Mouse (Mus musculus) ovary, adult 18-20 months (tissue): ENCODE data around the gene Cbarp.

ENCODE experiments used
- DNase-seq: peaks from one replicate; pipeline ENCODE4 v3.0.0; 2022; ENCODE audit warnings: low spot score, mixed read lengths

Gene Cbarp

GRCm38 (mm10) chr10:80123932-80124562, 16.6 kb downstream of the Cbarp start:
- DNase-seq: no peak

GRCm38 (mm10) chr10:80121639-80122038, 19.0 kb downstream of the Cbarp start:
- DNase-seq: no peak

GRCm38 (mm10) chr10:80120146-80120545, 20.5 kb downstream of the Cbarp start:
- no peak for DNase-seq

GRCm38 (mm10) chr10:80118552-80118951, 22.1 kb downstream of the Cbarp start:
- no peak for DNase-seq

GRCm38 (mm10) chr10:80117736-80118135, 22.9 kb downstream of the Cbarp start:
- no peak for DNase-seq

- DNase-seq: no peak
Measured at GRCm38 (mm10) chr10:80116927-80117691, 23.5 kb downstream of the Cbarp start.

- no peak for DNase-seq
Measured at GRCm38 (mm10) chr10:80116563-80116926, 24.1 kb downstream of the Cbarp start.

GRCm38 (mm10) chr10:80115944-80116335, 24.7 kb downstream of the Cbarp start:
- no peak for DNase-seq

GRCm38 (mm10) chr10:80115290-80115943, 25.2 kb downstream of the Cbarp start, which contains the start of gene Stk11:
Gene Stk11 (plus strand): TSS chr10:80115803.
- peak; percentile 100 for DNase-seq

- peak; percentile 82 for DNase-seq
Measured at GRCm38 (mm10) chr10:80114341-80115284, 26.0 kb downstream of the Cbarp start.

GRCm38 (mm10) chr10:80107678-80108077, 33.0 kb downstream of the Cbarp start:
- no peak for DNase-seq

- DNase-seq: no peak
Measured at GRCm38 (mm10) chr10:80105926-80106325, 34.7 kb downstream of the Cbarp start.

- DNase-seq: no peak
Measured at GRCm38 (mm10) chr10:80105460-80105859, 35.2 kb downstream of the Cbarp start, which contains the start of gene Sbno2. Gene Sbno2 (minus strand): TSS chr10:80105571.

- no peak for DNase-seq
Measured at GRCm38 (mm10) chr10:80104181-80104580, 36.5 kb downstream of the Cbarp start.

GRCm38 (mm10) chr10:80103032-80103431, 37.6 kb downstream of the Cbarp start:
- DNase-seq: no peak

- DNase-seq: peak; percentile 76
Measured at GRCm38 (mm10) chr10:80102216-80102915, 38.3 kb downstream of the Cbarp start.

- DNase-seq: no peak
Measured at GRCm38 (mm10) chr10:80100982-80101381, 39.7 kb downstream of the Cbarp start.

- no peak for DNase-seq
Measured at GRCm38 (mm10) chr10:80098630-80099029, 42.0 kb downstream of the Cbarp start.

GRCm38 (mm10) chr10:80097275-80097674, 43.4 kb downstream of the Cbarp start:
- no peak for DNase-seq

GRCm38 (mm10) chr10:80095547-80095946, 45.1 kb downstream of the Cbarp start:
- DNase-seq: no peak

- no peak for DNase-seq
Measured at GRCm38 (mm10) chr10:80094684-80095083, 46.0 kb downstream of the Cbarp start.
